Mouse (Mus musculus) hindbrain, embryonic 14.5 days (tissue): Measurements from ENCODE around the gene Olfr38. TPM values are rescaled to one million over a fixed set of nuclear protein-coding genes. Genes with fewer than 3 reads are reported as not detected.

ENCODE experiments used
- ATAC-seq: fragments of 200-750 bp; cut with Nextera tagmentation; 2 replicates; pipeline ENCODE4 v1.8.0; 2017; ENCODE audit warnings: moderate number of reproducible peaks, mild to moderate bottlenecking, moderate TSS enrichment, moderate library complexity; ENCODE audit not compliant: low FRiP score
- DNase-seq: peaks from one replicate; pipeline ENCODE4 v3.0.0-alpha.2; 2015; ENCODE audit warnings: low spot score
- H3K27ac ChIP-seq: fragments of 300-500 bp; sonication (generic); 2 replicates; pipeline ENCODE4 v1.5.1; 2014; ENCODE audit warnings: mild to moderate bottlenecking, moderate library complexity
- H3K27me3 ChIP-seq: fragments of 300-500 bp; sonication (generic); 2 replicates; pipeline ENCODE4 v1.6.1; 2014; ENCODE audit warnings: mild to moderate bottlenecking, low read length, mixed read lengths; ENCODE audit not compliant: control insufficient read depth, insufficient read depth
- H3K36me3 ChIP-seq: fragments of 300-500 bp; sonication (generic); replicated peaks from 2 replicates; pipeline ENCODE4 v1.6.1; 2014; ENCODE audit not compliant: control insufficient read depth, insufficient read depth
- H3K4me1 ChIP-seq: fragments of 300-500 bp; sonication (generic); replicated peaks from 2 replicates; pipeline ENCODE4 v1.6.1; 2014; ENCODE audit warnings: antibody characterized with exemption, low read length, mixed read lengths; ENCODE audit not compliant: control insufficient read depth, insufficient read depth
- H3K4me2 ChIP-seq: fragments of 300-500 bp; sonication (generic); replicated peaks from 2 replicates; pipeline ENCODE4 v1.6.1; 2014; ENCODE audit warnings: mild to moderate bottlenecking, moderate library complexity
- H3K4me3 ChIP-seq: fragments of 300-500 bp; sonication (generic); replicated peaks from 2 replicates; pipeline ENCODE4 v1.5.1; 2014; ENCODE audit warnings: mild to moderate bottlenecking, low read length
- H3K9ac ChIP-seq: fragments of 300-500 bp; sonication (generic); 2 replicates; pipeline ENCODE4 v1.6.1; 2014
- H3K9me3 ChIP-seq: fragments of 300-500 bp; sonication (generic); 2 replicates; pipeline ENCODE4 v1.6.1; 2016; ENCODE audit warnings: low read length; ENCODE audit not compliant: control insufficient read depth
- WGBS: fragments of 180-500 bp; shearing (Covaris S2); extraction: QIAGEN DNeasy Blood & Tissue Kit; methylation state at CpG from one replicate; pipeline ENCODE4 v1.1.7; 2014; 5-methylcytosine and 5-hydroxymethylcytosine counted together
- polyA plus RNA-seq: library from polyadenylated mRNA; unstranded; fragments of >200 nt; fragmentation: Nextera tagmentation; extraction: Ambion mirVana; gene quantifications from 2 replicates; pipeline ENCODE4 v1.2.1, GENCODE M21; 2014

Gene Olfr38
- not detected in 2 replicates for polyA plus RNA-seq

DNA sequence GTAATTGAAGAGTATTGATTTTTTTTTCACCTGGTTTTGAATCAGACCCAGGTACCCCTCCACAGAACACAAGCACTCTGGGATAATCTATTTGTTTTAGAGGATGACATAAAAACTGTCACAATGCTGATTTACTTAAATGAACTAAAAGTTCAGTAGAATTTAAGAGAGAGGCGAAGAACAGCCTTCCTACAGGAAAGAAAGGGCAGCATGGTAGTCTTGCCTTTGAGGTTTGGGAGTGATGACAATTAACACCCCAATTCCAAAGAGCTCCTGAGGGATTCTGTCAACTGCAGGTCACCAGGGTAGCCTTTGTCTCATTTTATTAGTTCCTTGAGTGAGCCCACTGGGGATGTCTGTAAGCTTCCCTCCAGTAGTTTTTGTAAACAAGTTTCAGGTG lies at the start of gene Olfr38:
Olfr38 (plus strand) TSS at position 301 of the 400 bp plus-strand sequence.
- Histone ChIP-seq H3K4me3 (no peak within 1 kb of the TSS), H3K4me2 (no peak within 1 kb of the TSS), H3K9ac (no peak within 1 kb of the TSS), H3K36me3 (no peaks in the 10 kb centered on the region), H3K27me3 (no peaks in the 10 kb centered on the region), H3K9me3 (no peaks in the 10 kb centered on the region), H3K4me1 (no peaks in the 10 kb centered on the region), H3K27ac (no peak within 1 kb of the TSS)
- WGBS, result 85% methylated on average over 1 of the region's 1 CpGs
- ATAC-seq (no peak), DNase-seq (no peak)

DNA sequence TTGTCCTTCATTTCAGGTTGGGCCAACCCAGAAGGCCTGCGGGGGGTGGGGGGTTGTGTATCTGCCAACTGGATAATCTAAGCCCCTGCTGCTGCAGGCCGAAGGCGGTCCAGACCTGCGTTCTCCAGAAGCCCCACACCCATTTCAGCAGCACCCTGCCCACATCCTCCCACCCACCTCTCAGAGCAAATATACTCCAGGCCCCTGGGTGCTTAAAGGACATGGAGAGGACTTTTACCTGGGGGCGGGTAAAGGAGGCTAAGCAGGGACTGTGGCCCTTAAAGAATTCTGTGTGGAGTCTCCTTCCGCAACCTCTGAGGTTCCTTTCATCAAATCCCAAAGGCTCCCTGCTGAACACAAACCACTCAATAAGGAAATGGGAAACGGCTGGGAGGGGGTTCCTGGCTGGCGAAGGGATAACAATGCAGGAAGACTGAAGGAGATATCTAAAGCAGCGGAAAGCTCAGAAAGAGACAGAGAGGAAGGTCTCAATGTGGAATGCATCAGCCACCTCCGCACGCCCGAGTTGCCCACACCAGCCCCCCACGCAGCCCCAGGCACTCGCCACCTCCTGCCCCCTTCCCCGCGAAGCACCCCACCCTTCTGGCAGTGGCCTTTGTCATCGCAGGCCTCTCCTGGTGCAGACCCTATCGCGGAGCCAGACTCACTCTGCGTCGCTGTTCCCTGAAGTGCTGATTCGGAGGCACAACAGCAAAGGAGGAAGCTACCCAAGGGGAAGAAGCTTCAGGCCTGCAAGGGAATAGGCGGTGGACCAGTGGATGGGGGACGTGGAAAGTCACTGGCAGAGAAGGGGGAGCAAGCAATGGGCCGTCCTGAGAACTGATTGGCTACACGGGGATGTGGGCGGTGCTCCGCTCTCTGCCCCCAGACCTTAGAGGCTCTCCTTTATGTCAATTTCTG lies 46.7 kb upstream of the Olfr38 start, which contains the start of gene Tcaf1:
Tcaf1 (minus strand) TSS at position 798 of the 921 bp plus-strand sequence.
- Histone ChIP-seq H3K4me2 (peak within 1 kb of the TSS; percentile 71), H3K9ac (peak within 1 kb of the TSS; percentile 89), H3K27me3 (no peaks in the 10 kb centered on the region), H3K4me3 (peak within 1 kb of the TSS; percentile 57), H3K27ac (peak within 1 kb of the TSS; percentile 97), H3K4me1 (peaks cover 26% of the 10 kb centered on the region), H3K9me3 (no peaks in the 10 kb centered on the region), H3K36me3 (0 out of 2 replicates have a peak, but pooled peaks cover 3% of the 10 kb centered on the region)
- under 1% methylated on average over 28 of the region's 28 CpGs for WGBS
- peak; percentile 100 for ATAC-seq
- DNase-seq, result peak; percentile 85

DNA sequence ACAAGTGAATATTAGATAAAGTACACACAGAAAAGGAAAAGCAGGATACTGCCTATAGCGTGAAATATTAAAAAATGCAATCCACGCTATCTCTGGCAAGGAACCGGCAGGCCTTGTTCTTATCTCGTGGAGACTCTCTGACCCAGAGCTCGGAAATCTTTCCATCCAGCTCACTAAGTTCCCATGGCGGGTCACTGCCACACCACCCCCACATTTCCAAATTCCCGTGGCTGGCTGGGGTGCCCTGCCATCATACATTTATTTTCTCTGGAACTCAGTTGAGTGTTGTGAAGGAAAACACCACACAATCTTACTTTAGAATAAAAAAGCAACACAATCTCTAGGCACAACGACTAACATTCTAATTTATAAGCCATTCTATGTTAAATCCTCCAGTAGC lies 41.5 kb upstream of the Olfr38 start:
- 73% methylated on average over 8 of the region's 8 CpGs for WGBS
- Histone ChIP-seq H3K9me3 (no peaks in the 10 kb centered on the region), H3K4me2 (no peak overlapping the region), H3K4me1 (no peaks in the 10 kb centered on the region), H3K27me3 (no peaks in the 10 kb centered on the region), H3K36me3 (no peaks in the 10 kb centered on the region), H3K27ac (no peak overlapping the region), H3K4me3 (no peak overlapping the region), H3K9ac (no peak overlapping the region)
- DNase-seq (no peak), ATAC-seq (no peak)

DNA sequence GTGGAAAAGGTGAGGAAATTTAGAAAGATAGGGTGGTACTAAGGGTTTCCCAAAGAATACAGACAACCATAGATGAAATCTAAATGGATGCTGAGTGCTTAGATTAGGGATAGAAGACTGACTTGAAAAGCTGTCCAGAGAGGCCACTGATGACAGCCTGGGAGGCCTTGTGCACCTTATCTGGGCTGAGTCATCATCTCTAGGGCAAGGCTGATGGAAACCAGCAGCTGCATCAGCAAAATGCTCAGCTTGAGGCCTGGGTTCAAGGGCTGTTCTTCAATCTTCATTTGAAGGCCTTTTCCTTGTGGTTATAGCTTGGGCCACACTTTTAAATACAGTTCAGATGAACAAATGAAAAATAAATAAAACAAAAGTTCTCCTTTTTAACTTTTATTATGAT lies 38.2 kb upstream of the Olfr38 start:
- Histone ChIP-seq H3K9me3 (no peaks in the 10 kb centered on the region), H3K4me1 (no peaks in the 10 kb centered on the region), H3K36me3 (no peaks in the 10 kb centered on the region), H3K27me3 (no peaks in the 10 kb centered on the region), H3K4me2 (no peak overlapping the region), H3K9ac (no peak overlapping the region), H3K4me3 (no peak overlapping the region), H3K27ac (no peak overlapping the region)
- no peak for DNase-seq
- no peak for ATAC-seq

DNA sequence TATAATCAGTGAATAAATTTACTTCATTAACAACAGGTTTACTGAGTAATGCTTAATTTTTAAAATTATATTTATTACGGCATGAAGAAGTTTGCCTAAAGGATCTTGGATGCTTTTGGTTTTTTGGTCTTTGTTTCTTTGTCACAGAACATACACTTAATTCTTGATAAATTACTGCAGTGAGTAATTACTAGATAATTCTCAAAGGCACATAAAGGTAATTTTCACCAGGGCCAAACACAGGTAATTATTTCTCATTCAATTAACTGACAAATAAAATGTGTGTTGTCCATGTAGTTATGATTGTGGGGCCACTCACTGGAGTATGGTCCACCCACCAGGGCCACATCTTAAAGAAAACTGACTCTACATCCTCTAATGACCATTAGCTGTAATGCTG lies 17.1 kb upstream of the Olfr38 start, which contains the start of gene Olfr453:
Olfr453 (plus strand) TSS at position 301 of the 400 bp plus-strand sequence.
- no peak within 1 kb of the TSS for H3K4me3 ChIP-seq
- WGBS, result 91% methylated on average over 1 of the region's 1 CpGs
- no peak for ATAC-seq

DNA sequence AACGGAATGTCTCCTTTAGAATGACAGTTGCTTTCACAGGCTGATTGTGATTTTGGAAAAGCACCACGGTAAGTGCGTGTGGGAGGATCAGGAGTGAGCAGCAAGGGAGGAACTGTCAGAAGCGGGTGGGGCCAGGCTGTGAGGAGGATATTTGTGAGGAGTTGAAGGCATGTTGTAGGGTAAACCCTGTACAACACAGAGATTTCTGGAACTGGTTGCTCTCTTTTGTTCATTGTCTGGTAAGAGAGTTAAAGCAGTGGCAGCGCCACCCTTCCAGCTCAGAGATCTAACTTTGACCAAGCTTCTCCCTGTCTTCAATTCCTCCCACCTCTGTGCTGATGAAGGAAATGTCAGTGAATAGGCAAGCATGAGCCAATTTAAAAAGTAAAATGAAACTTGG lies 13.9 kb upstream of the Olfr38 start:
- no peak overlapping the region for H3K9ac ChIP-seq
- H3K9me3 ChIP-seq, result no peaks in the 10 kb centered on the region
- no peak for ATAC-seq
- no peak overlapping the region for H3K4me2 ChIP-seq
- WGBS, result 80% methylated on average over 5 of the region's 5 CpGs
- no peak overlapping the region for H3K4me3 ChIP-seq
- no peaks in the 10 kb centered on the region for H3K27me3 ChIP-seq
- no peaks in the 10 kb centered on the region for H3K4me1 ChIP-seq
- DNase-seq, result no peak
- no peaks in the 10 kb centered on the region for H3K36me3 ChIP-seq
- H3K27ac ChIP-seq, result no peak overlapping the region

More for the DNA sequence above, 17.1 kb upstream of the Olfr38 start, which contains the start of gene Olfr453:
- Histone ChIP-seq H3K4me2 (no peak within 1 kb of the TSS), H3K9ac (no peak within 1 kb of the TSS), H3K27ac (no peak within 1 kb of the TSS), H3K27me3 (no peaks in the 10 kb centered on the region), H3K4me1 (no peaks in the 10 kb centered on the region), H3K36me3 (no peaks in the 10 kb centered on the region), H3K9me3 (no peaks in the 10 kb centered on the region)
- DNase-seq, result no peak

DNA sequence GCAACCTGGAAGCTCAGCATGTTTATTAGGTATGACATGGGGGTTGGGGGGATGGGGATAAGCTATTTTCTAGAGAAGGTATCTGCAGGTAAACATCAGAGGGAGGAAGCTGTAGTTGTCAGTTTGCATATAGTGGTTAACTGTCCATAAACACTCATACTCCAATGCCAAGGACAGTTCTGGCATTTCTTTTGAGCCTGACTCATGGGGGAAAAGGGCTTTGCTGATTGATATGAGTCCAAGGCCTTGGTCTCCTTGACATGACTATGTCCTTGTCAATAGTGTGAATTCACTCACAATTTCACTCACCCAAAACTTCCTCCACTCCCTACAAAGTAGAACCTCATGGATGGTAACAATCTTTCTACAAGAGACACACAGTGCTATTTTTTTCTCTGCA lies 8.4 kb upstream of the Olfr38 start:
- no peak overlapping the region for H3K4me2 ChIP-seq
- H3K4me3 ChIP-seq, result no peak overlapping the region
- H3K27ac ChIP-seq, result no peak overlapping the region
- H3K4me1 ChIP-seq, result no peaks in the 10 kb centered on the region
- DNase-seq (no peak), ATAC-seq (no peak)
- no peaks in the 10 kb centered on the region for H3K27me3 ChIP-seq
- H3K9ac ChIP-seq, result no peak overlapping the region
- no peaks in the 10 kb centered on the region for H3K36me3 ChIP-seq
- H3K9me3 ChIP-seq, result no peaks in the 10 kb centered on the region

DNA sequence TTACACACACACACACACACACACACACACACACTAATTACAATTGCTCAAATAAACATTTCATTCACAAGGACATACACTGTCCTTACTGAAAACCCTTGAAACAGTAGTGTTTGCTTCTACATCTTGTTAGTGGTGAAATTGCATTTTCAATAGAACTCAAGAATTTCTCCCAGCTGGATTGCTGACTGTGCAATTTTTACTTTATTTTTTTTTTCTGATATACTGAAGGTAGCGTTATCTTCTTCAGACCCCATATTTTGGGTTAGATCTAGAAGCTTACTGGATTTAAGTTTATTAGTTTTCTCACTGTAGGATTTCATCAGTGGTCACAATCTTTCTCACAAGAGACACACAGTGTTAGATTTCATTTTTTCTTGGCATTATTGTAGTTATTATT lies 20.9 kb downstream of the Olfr38 start:
- 93% methylated on average over 1 of the region's 1 CpGs for WGBS
- no peaks in the 10 kb centered on the region for H3K36me3 ChIP-seq
- ATAC-seq (no peak), DNase-seq (no peak)
- H3K4me1 ChIP-seq, result no peaks in the 10 kb centered on the region
- H3K9ac ChIP-seq, result no peak overlapping the region
- no peak overlapping the region for H3K27ac ChIP-seq
- H3K27me3 ChIP-seq, result no peaks in the 10 kb centered on the region
- H3K4me2 ChIP-seq, result no peak overlapping the region
- no peaks in the 10 kb centered on the region for H3K9me3 ChIP-seq
- H3K4me3 ChIP-seq, result no peak overlapping the region

DNA sequence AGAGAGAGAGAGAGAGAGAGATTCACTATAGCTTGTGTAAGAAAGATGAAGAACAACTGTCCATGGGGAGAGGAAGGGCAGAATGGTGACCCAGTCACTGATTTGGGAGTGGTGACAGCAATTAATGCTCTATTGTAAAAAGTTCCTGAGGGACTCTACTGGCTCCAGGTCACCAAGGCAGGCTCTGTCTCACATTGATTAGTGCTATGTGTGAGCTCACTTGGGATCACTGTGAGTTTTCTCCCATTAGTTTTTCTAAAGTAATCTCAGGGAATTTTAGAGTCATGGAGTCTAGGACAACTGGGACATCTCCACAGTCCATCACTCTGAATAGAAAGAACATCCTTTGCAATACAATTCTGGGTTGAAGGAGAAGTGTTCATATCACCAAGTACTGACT lies 28.6 kb downstream of the Olfr38 start, which contains the start of gene Olfr452:
Olfr452 (plus strand) TSS at position 301 of the 400 bp plus-strand sequence.
- ATAC-seq (no peak), DNase-seq (no peak)
- Histone ChIP-seq H3K27ac (no peak within 1 kb of the TSS), H3K36me3 (no peaks in the 10 kb centered on the region), H3K27me3 (no peaks in the 10 kb centered on the region), H3K4me2 (no peak within 1 kb of the TSS), H3K9me3 (no peaks in the 10 kb centered on the region), H3K4me1 (no peaks in the 10 kb centered on the region), H3K9ac (no peak within 1 kb of the TSS), H3K4me3 (no peak within 1 kb of the TSS)
